Mouse (Mus musculus) myocyte (in vitro differentiated cells): Measurements from ENCODE around the gene Ptprm.

Experiments used
- CEBPB ChIP-seq: IDR thresholded peaks from 2 replicates; pipeline ENCODE4 v1.6.1; 2011; ENCODE audit warnings: mild to moderate bottlenecking, moderate library complexity; ENCODE audit not compliant: poor library complexity, insufficient read depth, severe bottlenecking
- USF1 ChIP-seq: IDR thresholded peaks from one replicate; pipeline ENCODE4 v1.6.1; 2011; ENCODE audit warnings: low read depth, mild to moderate bottlenecking, control low read depth, moderate library complexity

DNA sequence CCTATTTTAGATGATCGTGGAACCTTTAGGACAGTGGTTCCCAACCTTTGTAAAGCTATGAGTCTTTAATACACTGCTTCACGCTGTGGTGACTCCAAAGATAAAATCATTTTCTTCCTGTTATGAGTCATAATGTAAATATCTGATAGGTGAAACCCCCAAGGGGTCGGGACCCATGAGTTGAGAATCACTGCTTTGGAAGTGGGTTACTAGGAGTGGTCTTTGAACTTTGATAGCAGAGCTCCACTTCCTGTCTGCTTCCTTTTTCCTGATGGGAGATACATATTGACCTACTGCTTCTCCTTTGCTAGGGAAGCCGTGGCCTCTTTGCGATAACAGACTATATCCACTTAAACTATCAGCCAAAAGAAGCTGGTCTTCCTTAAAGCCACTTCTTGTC, 27.4 kb upstream of the Ptprm start:
- TF ChIP-seq USF1 (no peak), CEBPB (no peak)
